Mouse (Mus musculus) kidney, adult 18-20 months (tissue): Measurements from ENCODE around the gene Palld.
A peak's percentile ranks its signal among the peaks of the same experiment; 100 is the strongest.

Experiments
- DNase-seq: peaks from one replicate; pipeline ENCODE4 v3.0.0; 2021

The Palld gene

GRCm38 (mm10) chr8:61773595-61774088 lies 128.8 kb downstream of the Palld start:
- no peak for DNase-seq

- DNase-seq: no peak
Measured at GRCm38 (mm10) chr8:61771328-61771727, 131.2 kb downstream of the Palld start.

- DNase-seq: no peak
Measured at GRCm38 (mm10) chr8:61769340-61769879, 133.1 kb downstream of the Palld start.

- DNase-seq: no peak
Measured at GRCm38 (mm10) chr8:61760190-61760578, 142.3 kb downstream of the Palld start.

GRCm38 (mm10) chr8:61759327-61760189 lies 142.9 kb downstream of the Palld start:
- peak; percentile 27 for DNase-seq

- no peak for DNase-seq
Measured at GRCm38 (mm10) chr8:61758686-61759326, 143.7 kb downstream of the Palld start.

GRCm38 (mm10) chr8:61756971-61757965 lies 145.2 kb downstream of the Palld start:
- no peak for DNase-seq

GRCm38 (mm10) chr8:61755186-61755585 lies 147.3 kb downstream of the Palld start:
- DNase-seq: no peak

- no peak for DNase-seq
Measured at GRCm38 (mm10) chr8:61747070-61747469, 155.4 kb downstream of the Palld start.

GRCm38 (mm10) chr8:61745181-61745980 lies 157.1 kb downstream of the Palld start:
- no peak for DNase-seq

GRCm38 (mm10) chr8:61743764-61744562 lies 158.5 kb downstream of the Palld start:
- no peak for DNase-seq

GRCm38 (mm10) chr8:61737465-61737864 lies 165.0 kb downstream of the Palld start:
- no peak for DNase-seq

GRCm38 (mm10) chr8:61736739-61737243 lies 165.7 kb downstream of the Palld start:
- no peak for DNase-seq

GRCm38 (mm10) chr8:61736117-61736516 lies 166.4 kb downstream of the Palld start:
- no peak for DNase-seq

- no peak for DNase-seq
Measured at GRCm38 (mm10) chr8:61734164-61734563, 168.3 kb downstream of the Palld start.

GRCm38 (mm10) chr8:61732184-61732583 lies 170.3 kb downstream of the Palld start:
- no peak for DNase-seq

- no peak for DNase-seq
Measured at GRCm38 (mm10) chr8:61731306-61732088, 171.0 kb downstream of the Palld start.

GRCm38 (mm10) chr8:61730669-61731068 lies 171.8 kb downstream of the Palld start:
- DNase-seq: no peak

GRCm38 (mm10) chr8:61725306-61726017 lies 177.0 kb downstream of the Palld start:
- DNase-seq: no peak
